Mouse (Mus musculus): ENCODE data around the gene Arhgef7.

- peak; percentile 71 for TF ChIP-seq CTCF (IDR thresholded peaks at IDR 0.05; ENCODE audit: low read depth)
- TF ChIP-seq EP300 (optimal IDR thresholded peaks at IDR 0.05), result no peak
These were observed 60.7 kb downstream of the Arhgef7 start for GRCm38 (mm10) chr8:11788252-11788651.

All from stomach, postnatal 0 days (tissue).